Mouse (Mus musculus) embryonic facial prominence, embryonic 11.5 days (tissue): ENCODE results near the gene Ndufs1. TPM values are rescaled to one million over a fixed set of nuclear protein-coding genes. Genes with fewer than 3 reads are reported as not detected.
"Not testable (repeated sequence)": the region's sequence is repeated elsewhere in the genome, so short reads cannot be mapped to it uniquely, and the experiment has no call there.

Experiments used
- ATAC-seq: fragments of 200-750 bp; cut with Nextera tagmentation; replicated peaks from 2 replicates; pipeline ENCODE4 v1.8.0; 2017; ENCODE audit warnings: low read depth; ENCODE audit not compliant: insufficient number of reproducible peaks, low FRiP score, low TSS enrichment
- DNase-seq: peaks from one replicate; pipeline ENCODE4 v3.0.0-alpha.2; 2015; ENCODE audit warnings: low spot score
- H3K27ac ChIP-seq: fragments of 300-500 bp; sonication (generic); replicated peaks from 2 replicates; pipeline ENCODE4 v1.5.1; 2014; ENCODE audit warnings: mild to moderate bottlenecking, low read depth, low read length, control low read depth
- H3K27me3 ChIP-seq: fragments of 300-500 bp; sonication (generic); 2 replicates; pipeline ENCODE4 v1.6.1; 2014; ENCODE audit warnings: mild to moderate bottlenecking, low read length, moderate library complexity, mixed read lengths; ENCODE audit not compliant: control insufficient read depth, insufficient read depth
- H3K36me3 ChIP-seq: fragments of 300-500 bp; sonication (generic); replicated peaks from 2 replicates; pipeline ENCODE4 v1.6.1; 2014; ENCODE audit warnings: low read depth, mild to moderate bottlenecking, low read length, moderate library complexity, mixed read lengths; ENCODE audit not compliant: control insufficient read depth, insufficient read depth
- H3K4me1 ChIP-seq: fragments of 300-500 bp; sonication (generic); 2 replicates; pipeline ENCODE4 v1.6.1; 2014; ENCODE audit warnings: low read length, mixed read lengths; ENCODE audit not compliant: control insufficient read depth, insufficient read depth
- H3K4me2 ChIP-seq: fragments of 300-500 bp; sonication (generic); 2 replicates; pipeline ENCODE4 v1.6.1; 2014; ENCODE audit warnings: low read depth, mild to moderate bottlenecking, control low read depth, low read length, moderate library complexity
- H3K4me3 ChIP-seq: fragments of 300-500 bp; sonication (generic); 2 replicates; pipeline ENCODE4 v1.5.1; 2014; ENCODE audit warnings: low read depth, low read length, control low read depth
- H3K9ac ChIP-seq: fragments of 300-500 bp; sonication (generic); replicated peaks from 2 replicates; pipeline ENCODE4 v1.6.1; 2014; ENCODE audit warnings: mild to moderate bottlenecking, control low read depth, low read length
- H3K9me3 ChIP-seq: fragments of 300-500 bp; sonication (generic); replicated peaks from 2 replicates; pipeline ENCODE4 v1.6.1; 2016; ENCODE audit warnings: mild to moderate bottlenecking, low read length, inconsistent platforms, mixed read lengths; ENCODE audit not compliant: control insufficient read depth
- WGBS: fragments of 180-500 bp; shearing (Covaris S2); extraction: QIAGEN DNeasy Blood & Tissue Kit; methylation state at CpG from one replicate; pipeline ENCODE4 v1.1.7; 2014; 5-methylcytosine and 5-hydroxymethylcytosine counted together
- polyA plus RNA-seq: library from polyadenylated mRNA; unstranded; fragments of >200 nt; fragmentation: Nextera tagmentation; extraction: Ambion mirVana; gene quantifications from 2 replicates; pipeline ENCODE4 v1.2.1, GENCODE M21; 2014

Gene Ndufs1
- polyA plus RNA-seq, 1 experiment from 2014 or later, result 160 TPM

DNA sequence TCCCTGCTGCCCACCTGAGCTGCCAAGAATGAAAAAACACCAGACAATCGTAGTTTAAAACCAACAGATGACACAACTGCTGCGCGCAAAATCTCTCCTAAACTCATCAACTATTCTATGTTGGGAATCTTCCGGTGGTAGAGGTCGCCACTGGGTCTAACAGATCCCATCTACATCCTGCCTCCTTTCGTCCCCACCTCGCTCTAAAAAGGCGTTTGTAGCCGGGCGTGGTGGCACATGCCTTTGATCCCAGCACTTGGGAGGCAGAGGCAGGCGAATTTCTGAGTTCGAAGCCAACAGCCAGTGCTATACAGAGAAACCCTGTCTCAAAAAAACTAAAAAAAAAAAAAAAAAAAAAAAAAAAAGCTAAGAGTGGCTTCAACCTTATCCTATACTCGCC, 36.4 kb downstream of the Ndufs1 start:
- Histone ChIP-seq H3K4me3 (no peak overlapping the region), H3K4me2 (no peak overlapping the region), H3K9ac (no peak overlapping the region), H3K9me3 (no peaks in the 10 kb centered on the region), H3K27me3 (no peaks in the 10 kb centered on the region), H3K36me3 (no peaks in the 10 kb centered on the region), H3K4me1 (no peaks in the 10 kb centered on the region), H3K27ac (no peak overlapping the region)
- DNase-seq (no peak), ATAC-seq (no peak)
- 94% methylated on average over 13 of the region's 13 CpGs for WGBS

DNA sequence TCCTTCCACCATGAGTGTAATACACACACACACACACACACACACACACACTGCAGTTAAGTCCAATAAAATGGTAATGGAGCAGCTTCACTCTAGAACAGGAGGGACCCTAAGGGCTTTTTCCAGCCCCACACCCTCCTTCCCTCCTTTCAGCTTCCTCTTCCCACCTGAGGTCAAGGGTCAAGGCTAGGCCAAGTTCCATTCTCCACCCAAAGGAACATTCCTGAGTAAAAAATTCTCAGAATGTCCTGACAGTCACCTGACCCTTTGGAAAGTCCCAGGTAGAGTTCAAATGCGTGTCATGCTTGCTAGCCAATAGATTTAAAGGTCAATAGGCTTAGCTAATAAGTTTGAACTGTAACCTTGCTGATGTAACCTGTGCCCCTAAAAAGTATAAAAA, 38.0 kb downstream of the Ndufs1 start:
- not testable (repeated sequence) for H3K27me3 ChIP-seq, H3K9ac ChIP-seq, ATAC-seq, DNase-seq, H3K27ac ChIP-seq, H3K9me3 ChIP-seq, H3K4me1 ChIP-seq, H3K36me3 ChIP-seq, H3K4me2 ChIP-seq, H3K4me3 ChIP-seq
- 87% methylated on average over 1 of the region's 1 CpGs for WGBS

DNA sequence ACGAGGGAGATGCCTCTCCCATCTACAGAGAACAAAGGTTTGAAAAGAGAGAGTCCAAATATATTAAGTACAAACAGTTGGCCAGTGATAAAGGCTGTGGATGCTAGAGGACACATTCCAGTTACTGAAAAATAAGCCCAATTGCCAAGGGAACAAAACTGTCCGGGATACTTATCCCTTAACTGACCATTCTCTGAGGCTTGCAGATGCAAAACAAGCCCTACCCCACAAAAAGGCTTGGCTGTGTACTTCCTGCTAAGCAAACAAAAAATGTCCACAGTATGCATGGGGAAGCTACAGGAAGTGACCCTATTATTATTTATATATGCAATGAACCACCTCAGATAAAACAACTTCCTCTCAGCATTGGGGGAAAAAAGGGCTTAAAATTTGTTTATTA, 38.7 kb downstream of the Ndufs1 start:
- Histone ChIP-seq H3K9me3 (no peaks in the 10 kb centered on the region), H3K36me3 (no peaks in the 10 kb centered on the region), H3K4me3 (no peak overlapping the region), H3K27ac (no peak overlapping the region), H3K27me3 (no peaks in the 10 kb centered on the region), H3K4me2 (no peak overlapping the region), H3K9ac (no peak overlapping the region), H3K4me1 (no peaks in the 10 kb centered on the region)
- ATAC-seq (no peak), DNase-seq (no peak)
- 91% methylated on average over 2 of the region's 2 CpGs for WGBS

DNA sequence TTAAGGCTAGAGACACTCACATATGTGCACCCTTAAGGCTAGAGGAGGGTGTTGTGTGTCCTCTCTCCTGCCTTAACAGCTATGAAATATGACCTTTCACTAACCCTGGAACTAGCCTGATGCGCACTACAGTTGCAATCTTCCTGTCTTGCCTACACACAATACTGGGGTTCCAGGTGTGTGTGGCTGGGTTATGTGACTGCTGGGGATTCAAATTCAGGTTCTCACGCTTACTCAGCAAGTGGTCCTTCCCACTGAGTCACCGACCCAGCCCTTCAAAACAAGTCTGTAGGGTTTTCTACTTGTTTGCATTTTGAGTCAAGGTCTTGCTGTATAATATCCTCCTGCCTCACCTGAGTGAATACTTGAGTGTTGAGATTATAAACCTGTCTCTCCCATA, 42.1 kb downstream of the Ndufs1 start:
- WGBS, result 77% methylated on average over 3 of the region's 3 CpGs
- Histone ChIP-seq H3K9ac (no peak overlapping the region), H3K4me2 (no peak overlapping the region), H3K4me1 (no peaks in the 10 kb centered on the region), H3K4me3 (no peak overlapping the region), H3K36me3 (no peaks in the 10 kb centered on the region), H3K9me3 (no peaks in the 10 kb centered on the region), H3K27me3 (no peaks in the 10 kb centered on the region), H3K27ac (no peak overlapping the region)
- no peak for ATAC-seq
- DNase-seq, result no peak

DNA sequence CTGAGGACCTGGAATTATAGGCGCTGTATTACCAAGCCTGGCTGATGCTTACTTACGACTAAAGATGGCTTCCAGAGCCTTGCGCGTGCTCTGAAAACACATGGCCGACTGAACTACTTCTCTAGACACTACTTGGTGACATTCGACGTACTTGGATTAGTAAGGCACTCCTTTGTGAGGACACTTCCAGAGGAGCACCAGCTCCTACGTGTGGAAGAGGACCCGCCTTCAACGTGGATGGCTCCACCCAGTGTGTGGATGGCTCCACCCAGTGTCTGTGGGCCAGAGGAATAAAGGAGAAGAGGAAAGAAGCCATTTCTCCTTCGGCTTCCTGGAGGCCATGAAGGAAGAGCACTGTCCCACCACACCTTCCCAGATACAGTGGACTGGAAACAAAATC, 44.9 kb downstream of the Ndufs1 start:
- no peak overlapping the region for H3K9ac ChIP-seq
- DNase-seq, result no peak
- H3K36me3 ChIP-seq, result no peaks in the 10 kb centered on the region
- 89% methylated on average over 11 of the region's 11 CpGs for whole genome bisulfite sequencing
- no peaks in the 10 kb centered on the region for H3K9me3 ChIP-seq
- no peak overlapping the region for H3K4me2 ChIP-seq
- ATAC-seq, result no peak
- no peak overlapping the region for H3K27ac ChIP-seq
- H3K4me1 ChIP-seq, result no peaks in the 10 kb centered on the region
- no peak overlapping the region for H3K4me3 ChIP-seq
- no peaks in the 10 kb centered on the region for H3K27me3 ChIP-seq

DNA sequence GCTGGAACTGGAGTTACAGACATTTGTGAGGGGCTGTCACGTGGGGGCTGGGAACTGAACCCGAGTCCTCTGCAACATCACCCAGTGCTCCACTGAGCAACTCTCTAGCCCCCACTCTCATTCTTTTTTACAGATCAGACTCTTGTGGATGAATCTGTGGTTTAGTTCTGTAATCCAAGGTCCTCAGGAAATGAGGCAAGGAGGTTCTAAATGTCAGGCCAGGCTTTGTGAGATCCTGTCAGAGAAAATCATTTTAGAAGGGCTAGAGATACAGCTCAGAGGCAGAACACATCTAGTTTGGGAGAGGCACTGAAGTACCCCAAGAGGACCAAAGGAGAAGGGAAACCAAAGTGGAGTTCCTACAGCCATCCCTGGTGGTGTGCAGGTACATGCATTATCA, 45.8 kb downstream of the Ndufs1 start:
- ATAC-seq, result no peak

DNA sequence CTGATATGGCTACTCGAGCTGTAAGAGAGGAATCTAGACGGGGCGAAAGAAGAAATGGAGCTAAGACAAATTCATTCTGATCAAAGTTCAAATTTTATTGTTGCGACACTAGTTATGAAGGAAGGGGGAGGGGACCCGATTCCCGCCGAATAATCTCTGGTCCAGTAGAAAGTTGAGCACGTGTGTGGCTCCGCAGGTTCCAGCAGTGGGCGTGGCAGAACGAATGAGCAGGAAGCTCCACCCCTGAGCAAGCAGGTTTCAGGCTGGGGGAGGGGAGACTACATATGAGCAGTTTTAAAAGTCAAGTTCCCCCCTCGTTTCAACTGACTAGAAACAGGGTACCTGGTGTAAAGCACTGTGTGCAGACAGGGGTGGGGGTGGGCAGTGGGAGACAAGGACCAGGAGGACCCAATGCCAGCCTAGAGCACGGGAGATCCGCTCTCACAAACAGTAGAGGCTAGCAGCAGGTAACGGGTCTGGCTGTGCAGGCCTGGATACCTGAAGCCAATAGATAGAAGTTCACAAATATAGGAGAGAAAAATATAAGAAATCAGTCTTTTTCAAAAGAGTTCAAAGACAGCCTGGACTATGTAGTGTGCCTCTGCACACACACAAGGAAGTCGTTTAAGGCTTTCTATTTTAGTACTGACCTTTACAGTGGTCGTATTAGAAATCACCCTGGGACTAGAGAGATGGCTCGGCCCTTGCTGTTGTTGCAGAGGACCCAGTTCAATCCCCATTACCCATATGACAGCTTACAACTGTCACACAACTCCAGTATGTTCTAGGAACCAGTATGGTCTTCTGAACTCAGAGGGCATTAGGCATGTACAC, 46.6 kb downstream of the Ndufs1 start:
- H3K4me2 ChIP-seq, result peak overlapping the region; percentile 41
- DNase-seq (no peak), ATAC-seq (peak; percentile 79; the same call in 1 of the 2 replicates)
- H3K4me1 ChIP-seq, result no peaks in the 10 kb centered on the region
- H3K4me3 ChIP-seq, result peak overlapping the region; percentile 18
- no peaks in the 10 kb centered on the region for H3K9me3 ChIP-seq
- no peak overlapping the region for H3K27ac ChIP-seq
- 22% methylated on average over 18 of the region's 18 CpGs for WGBS
- H3K27me3 ChIP-seq, result no peaks in the 10 kb centered on the region
- no peaks in the 10 kb centered on the region; the same call in 1 of the 2 replicates for H3K36me3 ChIP-seq
- peak overlapping the region; percentile 48 for H3K9ac ChIP-seq

More for the DNA sequence above, 45.8 kb downstream of the Ndufs1 start:
- WGBS, result 88% methylated on average over 2 of the region's 2 CpGs
- no peaks in the 10 kb centered on the region for H3K36me3 ChIP-seq
- no peak overlapping the region for H3K4me2 ChIP-seq
- no peak overlapping the region for H3K4me3 ChIP-seq
- H3K27me3 ChIP-seq, result no peaks in the 10 kb centered on the region
- H3K27ac ChIP-seq, result no peak overlapping the region
- H3K9ac ChIP-seq, result no peak overlapping the region
- H3K4me1 ChIP-seq, result no peaks in the 10 kb centered on the region
- no peak for DNase-seq
- no peaks in the 10 kb centered on the region for H3K9me3 ChIP-seq

DNA sequence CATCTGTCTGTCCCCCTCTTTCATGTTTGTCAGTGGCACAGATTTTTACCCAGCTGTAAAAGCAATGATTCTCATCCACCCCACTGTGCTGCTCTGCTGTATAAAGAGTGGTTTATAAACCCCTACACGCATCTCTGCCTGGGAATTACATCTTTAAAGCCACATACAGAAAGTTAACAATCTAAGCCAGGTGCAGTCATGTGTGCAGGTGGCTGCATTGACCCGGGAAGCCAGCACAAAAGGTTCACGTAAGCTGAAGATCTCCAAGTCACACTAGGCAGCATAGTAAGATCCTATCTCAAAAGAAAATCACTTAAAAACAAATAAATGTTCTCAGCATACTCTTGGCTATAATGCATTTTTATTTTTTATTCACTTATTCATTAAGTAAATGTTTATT, 47.4 kb downstream of the Ndufs1 start:
- ATAC-seq, result no peak
- no peak overlapping the region for H3K27ac ChIP-seq
- H3K9ac ChIP-seq, result 0 out of 2 replicates have a peak overlapping the region, but pooled peaks have one; percentile 30
- 57% methylated on average over 3 of the region's 3 CpGs for WGBS
- no peak overlapping the region for H3K4me3 ChIP-seq
- no peak overlapping the region for H3K4me2 ChIP-seq
- no peaks in the 10 kb centered on the region for H3K27me3 ChIP-seq
- no peak for DNase-seq
- no peaks in the 10 kb centered on the region; the same call in 1 of the 2 replicates for H3K36me3 ChIP-seq
- H3K9me3 ChIP-seq, result no peaks in the 10 kb centered on the region
- H3K4me1 ChIP-seq, result no peaks in the 10 kb centered on the region
